Mouse (Mus musculus): ENCODE results near the gene Gm20662. TPM values are rescaled to one million over a fixed set of nuclear protein-coding genes. Genes with fewer than 3 reads are reported as not detected.

Gm20662 gene
- total and polyA plus RNA-seq, 2 experiments from 2014 or later: 0.31 to 3.6 TPM

GRCm38 (mm10) chr9:108071801-108072200, 75.7 kb downstream of the Gm20662 start:
- 91% methylated on average over 4 of the region's 4 CpGs for WGBS
- Histone ChIP-seq H3K9me3 (ENCODE audit: low read length) (no peaks in the 10 kb centered on the region), H3K4me2 (ENCODE audit: low read depth, low read length, poor library complexity, severe bottlenecking) (no peak overlapping the region), H3K36me3 (ENCODE audit: insufficient read depth, low read length) (peaks cover 24% of the 10 kb centered on the region), H3K9ac (replicated peaks; ENCODE audit: low read length, poor library complexity, severe bottlenecking) (no peak overlapping the region), H3K27ac (ENCODE audit: low read depth, low read length) (no peak overlapping the region), H3K27me3 (ENCODE audit: insufficient read depth, low read length) (no peaks in the 10 kb centered on the region), H3K4me1 (ENCODE audit: insufficient read depth, low read length) (no peaks in the 10 kb centered on the region), H3K4me3 (ENCODE audit: low read depth, low read length) (no peak overlapping the region)
- ATAC-seq (ENCODE audit: low FRiP score) (no peak), DNase-seq (ENCODE audit: low spot score) (no peak)
- no peak for TF ChIP-seq CTCF (IDR thresholded peaks at IDR 0.05)

- Histone ChIP-seq H3K4me1 (ENCODE audit: insufficient read depth, low read length) (no peaks in the 10 kb centered on the region), H3K27ac (ENCODE audit: low read depth, low read length) (no peak overlapping the region), H3K4me3 (ENCODE audit: low read depth, low read length) (no peak overlapping the region), H3K9me3 (ENCODE audit: low read length) (no peaks in the 10 kb centered on the region), H3K27me3 (ENCODE audit: insufficient read depth, low read length) (no peaks in the 10 kb centered on the region), H3K36me3 (ENCODE audit: insufficient read depth, low read length) (peaks cover 24% of the 10 kb centered on the region), H3K9ac (replicated peaks; ENCODE audit: low read length, poor library complexity, severe bottlenecking) (0 out of 2 replicates have a peak overlapping the region, but pooled peaks have one; percentile 13), H3K4me2 (ENCODE audit: low read depth, low read length, poor library complexity, severe bottlenecking) (no peak overlapping the region)
- WGBS: 58% methylated on average over 9 of the region's 9 CpGs
- ATAC-seq (ENCODE audit: low FRiP score) (no peak), DNase-seq (ENCODE audit: low spot score) (no peak)
- TF ChIP-seq CTCF (IDR thresholded peaks at IDR 0.05): no peak
These were observed 76.4 kb downstream of the Gm20662 start for GRCm38 (mm10) chr9:108072481-108072924.

- Histone ChIP-seq H3K4me2 (ENCODE audit: low read depth, low read length, poor library complexity, severe bottlenecking) (no peak overlapping the region), H3K36me3 (ENCODE audit: insufficient read depth, low read length) (peaks cover 24% of the 10 kb centered on the region), H3K9me3 (ENCODE audit: low read length) (no peaks in the 10 kb centered on the region), H3K9ac (replicated peaks; ENCODE audit: low read length, poor library complexity, severe bottlenecking) (0 out of 2 replicates have a peak overlapping the region, but pooled peaks have one; percentile 8), H3K4me1 (ENCODE audit: insufficient read depth, low read length) (peaks cover 3% of the 10 kb centered on the region; the same call in 1 of the 2 replicates), H3K27me3 (ENCODE audit: insufficient read depth, low read length) (no peaks in the 10 kb centered on the region), H3K27ac (ENCODE audit: low read depth, low read length) (no peak overlapping the region), H3K4me3 (ENCODE audit: low read depth, low read length) (no peak overlapping the region)
- WGBS: 61% methylated on average over 7 of the region's 7 CpGs
- TF ChIP-seq CTCF (IDR thresholded peaks at IDR 0.05): no peak
- ATAC-seq (ENCODE audit: low FRiP score) (no peak), DNase-seq (ENCODE audit: low spot score) (no peak)
These were observed 77.2 kb downstream of the Gm20662 start for GRCm38 (mm10) chr9:108073141-108073930.

GRCm38 (mm10) chr9:108080168-108080567, 84.0 kb downstream of the Gm20662 start, which contains the start of gene Mst1:
TSS of gene Mst1 (plus strand) at chr9:108080436.
- Histone ChIP-seq H3K4me3 (ENCODE audit: low read depth, low read length) (peak within 1 kb of the TSS; percentile 83), H3K9me3 (ENCODE audit: low read length) (no peaks in the 10 kb centered on the region), H3K27ac (ENCODE audit: low read depth, low read length) (peak within 1 kb of the TSS; percentile 70), H3K4me1 (ENCODE audit: insufficient read depth, low read length) (peaks cover 11% of the 10 kb centered on the region), H3K36me3 (ENCODE audit: insufficient read depth, low read length) (peaks cover 15% of the 10 kb centered on the region), H3K9ac (replicated peaks; ENCODE audit: low read length, poor library complexity, severe bottlenecking) (peak within 1 kb of the TSS; percentile 91), H3K27me3 (ENCODE audit: insufficient read depth, low read length) (peaks cover 14% of the 10 kb centered on the region; the same call in 1 of the 2 replicates), H3K4me2 (ENCODE audit: low read depth, low read length, poor library complexity, severe bottlenecking) (peak within 1 kb of the TSS; percentile 88)
- WGBS: 82% methylated on average over 5 of the region's 5 CpGs
- DNase-seq (ENCODE audit: low spot score) (no peak), ATAC-seq (ENCODE audit: low FRiP score) (no peak)
- no peak for TF ChIP-seq CTCF (IDR thresholded peaks at IDR 0.05)

- no peaks in the 10 kb centered on the region for H3K9me3 ChIP-seq (ENCODE audit: low read length)
- 9% methylated on average over 19 of the region's 19 CpGs for WGBS
- TF ChIP-seq CTCF (IDR thresholded peaks at IDR 0.05): no peak
- DNase-seq (ENCODE audit: low spot score) (peak; percentile 38), ATAC-seq (ENCODE audit: low FRiP score) (no peak)
- peaks cover 14% of the 10 kb centered on the region; the same call in 1 of the 2 replicates for H3K27me3 ChIP-seq (ENCODE audit: insufficient read depth, low read length)
- H3K36me3 ChIP-seq (ENCODE audit: insufficient read depth, low read length): peaks cover 37% of the 10 kb centered on the region
- no peak overlapping the region for H3K27ac ChIP-seq (ENCODE audit: low read depth, low read length)
- peak overlapping the region; percentile 39 for H3K9ac ChIP-seq (replicated peaks; ENCODE audit: low read length, poor library complexity, severe bottlenecking)
- peak overlapping the region; percentile 37 for H3K4me2 ChIP-seq (ENCODE audit: low read depth, low read length, poor library complexity, severe bottlenecking)
- H3K4me3 ChIP-seq (ENCODE audit: low read depth, low read length): peak overlapping the region; percentile 20; the same call in 1 of the 2 replicates
- peaks cover 11% of the 10 kb centered on the region for H3K4me1 ChIP-seq (ENCODE audit: insufficient read depth, low read length)
These were observed 86.4 kb downstream of the Gm20662 start for GRCm38 (mm10) chr9:108082549-108082948.

- no peak for ATAC-seq (ENCODE audit: low FRiP score)
- no peak for DNase-seq (ENCODE audit: low spot score)
- 34% methylated on average over 12 of the region's 12 CpGs for whole genome bisulfite sequencing
- Histone ChIP-seq H3K9ac (replicated peaks; ENCODE audit: low read length, poor library complexity, severe bottlenecking) (peak within 1 kb of the TSS; percentile 39), H3K9me3 (ENCODE audit: low read length) (no peaks in the 10 kb centered on the region), H3K4me2 (ENCODE audit: low read depth, low read length, poor library complexity, severe bottlenecking) (peak within 1 kb of the TSS; percentile 37), H3K4me1 (ENCODE audit: insufficient read depth, low read length) (peaks cover 11% of the 10 kb centered on the region), H3K4me3 (ENCODE audit: low read depth, low read length) (peak within 1 kb of the TSS; percentile 20; the same call in 1 of the 2 replicates), H3K36me3 (ENCODE audit: insufficient read depth, low read length) (peaks cover 42% of the 10 kb centered on the region), H3K27me3 (ENCODE audit: insufficient read depth, low read length) (peaks cover 14% of the 10 kb centered on the region; the same call in 1 of the 2 replicates), H3K27ac (ENCODE audit: low read depth, low read length) (no peak within 1 kb of the TSS)
- TF ChIP-seq CTCF (IDR thresholded peaks at IDR 0.05): no peak
These were observed 86.9 kb downstream of the Gm20662 start, which contains the start of gene Rnf123 for GRCm38 (mm10) chr9:108082988-108083431. TSS of gene Rnf123 (minus strand) at chr9:108083346.

All from midbrain, postnatal 0 days (tissue).